Mouse (Mus musculus) midbrain, embryonic 12.5 days (tissue): ENCODE measurements around the gene Ccdc120. TPM values are rescaled to one million over a fixed set of nuclear protein-coding genes. Genes with fewer than 3 reads are reported as not detected.

ENCODE experiments used
- polyA plus RNA-seq: library from polyadenylated mRNA; unstranded; fragments of >200 nt; fragmentation: Nextera tagmentation; extraction: Ambion mirVana; gene quantifications from 2 replicates; pipeline ENCODE4 v1.2.1, GENCODE M21; 2016

Gene Ccdc120
- polyA plus RNA-seq, 1 experiment from 2014 or later: 34.1 TPM

Other genes starting within 250 kb of the Ccdc120 start
- 0.09 and 0.13 TPM in 2 replicates for gene Foxp3, start 177.3 kb downstream of the Ccdc120 start, polyA plus RNA-seq
- gene Ppp1r3f, start 176.6 kb downstream of the Ccdc120 start, polyA plus RNA-seq: 4.9 and 5.7 TPM in 2 replicates
- 30.3 and 30.8 TPM in 2 replicates for gene Ccdc22, start 145.4 kb downstream of the Ccdc120 start, polyA plus RNA-seq
- gene Cacna1f, start 143.8 kb downstream of the Ccdc120 start, polyA plus RNA-seq: not detected in 2 replicates
- gene Syp, start 112.4 kb downstream of the Ccdc120 start, polyA plus RNA-seq: 39.9 and 40.8 TPM in 2 replicates
- 2.6 and 2.7 TPM in 2 replicates for gene Prickle3, start 93.6 kb downstream of the Ccdc120 start, polyA plus RNA-seq
- gene Plp2, start 79.5 kb downstream of the Ccdc120 start, polyA plus RNA-seq: 29.2 and 33.2 TPM in 2 replicates
- gene Magix, start 69.7 kb downstream of the Ccdc120 start, polyA plus RNA-seq: 0.09 TPM in 1 of 2 replicates, not detected in the other
- gene Gpkow, start 53.8 kb downstream of the Ccdc120 start, polyA plus RNA-seq: 43.6 and 45.7 TPM in 2 replicates
- gene Wdr45, start 36.6 kb downstream of the Ccdc120 start, polyA plus RNA-seq: 26.4 and 27.0 TPM in 2 replicates
- not detected in 2 replicates for gene Gm45208, start 28.7 kb downstream of the Ccdc120 start, polyA plus RNA-seq
- gene Praf2, start 22.5 kb downstream of the Ccdc120 start, polyA plus RNA-seq: 88.8 and 89.2 TPM in 2 replicates
- gene Tfe3, start 11.7 kb upstream of the Ccdc120 start, polyA plus RNA-seq: 37.6 and 39.1 TPM in 2 replicates
- gene Gripap1, start 38.9 kb upstream of the Ccdc120 start, polyA plus RNA-seq: 78.3 and 80.8 TPM in 2 replicates
- 0.96 and 1.5 TPM in 2 replicates for gene Kcnd1, start 71.4 kb upstream of the Ccdc120 start, polyA plus RNA-seq
- 63.2 and 68.3 TPM in 2 replicates for gene Otud5, start 90.5 kb upstream of the Ccdc120 start, polyA plus RNA-seq
- 19.2 and 19.7 TPM in 2 replicates for gene Pim2, start 127.4 kb upstream of the Ccdc120 start, polyA plus RNA-seq
- gene Slc35a2, start 133.1 kb upstream of the Ccdc120 start, polyA plus RNA-seq: 31.0 and 31.4 TPM in 2 replicates
- gene Pqbp1, start 148.4 kb upstream of the Ccdc120 start, polyA plus RNA-seq: 177 and 180 TPM in 2 replicates
- gene Timm17b, start 148.5 kb upstream of the Ccdc120 start, polyA plus RNA-seq: 156 and 160 TPM in 2 replicates
- gene Gm10491, start 156.9 kb upstream of the Ccdc120 start, polyA plus RNA-seq: not detected in 2 replicates
- not detected in 2 replicates for gene Gm10490, start 158.6 kb upstream of the Ccdc120 start, polyA plus RNA-seq
- gene Pcsk1n, start 168.9 kb upstream of the Ccdc120 start, polyA plus RNA-seq: 77.5 and 87.2 TPM in 2 replicates
- not detected in 2 replicates for gene Eras, start 177.7 kb upstream of the Ccdc120 start, polyA plus RNA-seq
- 80.1 and 87.9 TPM in 2 replicates for gene Hdac6, start 197.0 kb upstream of the Ccdc120 start, polyA plus RNA-seq
- gene Gata1, start 227.2 kb upstream of the Ccdc120 start, polyA plus RNA-seq: 1.5 TPM in 2 replicates